Mouse (Mus musculus): ENCODE data around the gene Tnfaip2. TPM values are rescaled to one million over a fixed set of nuclear protein-coding genes. Genes with fewer than 3 reads are reported as not detected.

Gene Tnfaip2
- polyA plus RNA-seq, 1 experiment from 2014 or later: 1.9 TPM

GRCm38 (mm10) chr12:111454021-111454420, 11.8 kb downstream of the Tnfaip2 start:
- 38% methylated on average over 4 of the region's 4 CpGs for WGBS
- Histone ChIP-seq H3K36me3 (no peaks in the 10 kb centered on the region), H3K9ac (no peak overlapping the region), H3K4me1 (no peaks in the 10 kb centered on the region), H3K4me3 (no peak overlapping the region), H3K27me3 (replicated peaks) (peaks cover 58% of the 10 kb centered on the region), H3K4me2 (replicated peaks) (no peak overlapping the region), H3K9me3 (no peaks in the 10 kb centered on the region), H3K27ac (no peak overlapping the region)
- no peak for ATAC-seq (ENCODE audit: low FRiP score, low read depth)

- Histone ChIP-seq H3K9ac (no peak overlapping the region), H3K4me3 (no peak overlapping the region), H3K27ac (no peak overlapping the region), H3K27me3 (replicated peaks) (peaks cover 53% of the 10 kb centered on the region), H3K4me2 (replicated peaks) (no peak overlapping the region), H3K4me1 (no peaks in the 10 kb centered on the region), H3K9me3 (no peaks in the 10 kb centered on the region), H3K36me3 (no peaks in the 10 kb centered on the region)
- 71% methylated on average over 10 of the region's 10 CpGs for WGBS
- ATAC-seq (ENCODE audit: low FRiP score, low read depth): no peak
Observed at GRCm38 (mm10) chr12:111454543-111455280, 12.4 kb downstream of the Tnfaip2 start.

GRCm38 (mm10) chr12:111455311-111455846, 13.1 kb downstream of the Tnfaip2 start:
- no peaks in the 10 kb centered on the region for H3K4me1 ChIP-seq
- no peak for ATAC-seq (ENCODE audit: low FRiP score, low read depth)
- no peak overlapping the region for H3K9ac ChIP-seq
- no peaks in the 10 kb centered on the region for H3K36me3 ChIP-seq
- no peaks in the 10 kb centered on the region for H3K9me3 ChIP-seq
- no peak overlapping the region for H3K4me2 ChIP-seq (replicated peaks)
- no peak overlapping the region for H3K4me3 ChIP-seq
- WGBS: 73% methylated on average over 12 of the region's 12 CpGs
- no peak overlapping the region for H3K27ac ChIP-seq
- H3K27me3 ChIP-seq (replicated peaks): peaks cover 52% of the 10 kb centered on the region

- peaks cover 47% of the 10 kb centered on the region for H3K27me3 ChIP-seq (replicated peaks)
- 61% methylated on average over 8 of the region's 8 CpGs for WGBS
Observed at GRCm38 (mm10) chr12:111455860-111456259, 13.6 kb downstream of the Tnfaip2 start.

GRCm38 (mm10) chr12:111457742-111458141, 15.5 kb downstream of the Tnfaip2 start:
- H3K9ac ChIP-seq: no peak overlapping the region
- ATAC-seq (ENCODE audit: low FRiP score, low read depth): no peak
- no peak overlapping the region for H3K4me3 ChIP-seq
- no peaks in the 10 kb centered on the region for H3K4me1 ChIP-seq
- H3K36me3 ChIP-seq: no peaks in the 10 kb centered on the region
- 81% methylated on average over 1 of the region's 1 CpGs for WGBS
- H3K4me2 ChIP-seq (replicated peaks): no peak overlapping the region
- H3K9me3 ChIP-seq: no peaks in the 10 kb centered on the region
- H3K27ac ChIP-seq: no peak overlapping the region
- peaks cover 36% of the 10 kb centered on the region for H3K27me3 ChIP-seq (replicated peaks)

More at GRCm38 (mm10) chr12:111455860-111456259, 13.6 kb downstream of the Tnfaip2 start:
- H3K9ac ChIP-seq: no peak overlapping the region
- no peaks in the 10 kb centered on the region for H3K36me3 ChIP-seq
- H3K27ac ChIP-seq: no peak overlapping the region
- H3K4me1 ChIP-seq: no peaks in the 10 kb centered on the region
- H3K4me3 ChIP-seq: no peak overlapping the region
- H3K4me2 ChIP-seq (replicated peaks): no peak overlapping the region
- ATAC-seq (ENCODE audit: low FRiP score, low read depth): no peak
- H3K9me3 ChIP-seq: no peaks in the 10 kb centered on the region

- Histone ChIP-seq H3K27me3 (replicated peaks) (peaks cover 12% of the 10 kb centered on the region), H3K9ac (no peak overlapping the region), H3K4me2 (replicated peaks) (no peak overlapping the region), H3K36me3 (no peaks in the 10 kb centered on the region), H3K4me3 (no peak overlapping the region), H3K9me3 (no peaks in the 10 kb centered on the region), H3K4me1 (no peaks in the 10 kb centered on the region), H3K27ac (no peak overlapping the region)
- WGBS: 82% methylated on average over 7 of the region's 7 CpGs
- no peak for ATAC-seq (ENCODE audit: low FRiP score, low read depth)
Observed at GRCm38 (mm10) chr12:111463570-111463969, 21.3 kb downstream of the Tnfaip2 start.

- WGBS: 97% methylated on average over 3 of the region's 3 CpGs
- H3K36me3 ChIP-seq: no peaks in the 10 kb centered on the region
- no peak overlapping the region for H3K27ac ChIP-seq
- no peaks in the 10 kb centered on the region for H3K4me1 ChIP-seq
- no peaks in the 10 kb centered on the region for H3K9me3 ChIP-seq
- no peak overlapping the region for H3K9ac ChIP-seq
- peaks cover 4% of the 10 kb centered on the region; the same call in 1 of the 2 replicates for H3K27me3 ChIP-seq (replicated peaks)
- H3K4me2 ChIP-seq (replicated peaks): no peak overlapping the region
- ATAC-seq (ENCODE audit: low FRiP score, low read depth): no peak
- H3K4me3 ChIP-seq: no peak overlapping the region
Observed at GRCm38 (mm10) chr12:111466369-111466768, 24.1 kb downstream of the Tnfaip2 start.

- no peak for ATAC-seq (ENCODE audit: low FRiP score, low read depth)
- Histone ChIP-seq H3K4me1 (no peaks in the 10 kb centered on the region), H3K9ac (no peak overlapping the region), H3K27ac (no peak overlapping the region), H3K36me3 (no peaks in the 10 kb centered on the region), H3K4me3 (no peak overlapping the region), H3K27me3 (replicated peaks) (no peaks in the 10 kb centered on the region), H3K9me3 (no peaks in the 10 kb centered on the region), H3K4me2 (replicated peaks) (no peak overlapping the region)
- WGBS: 57% methylated on average over 7 of the region's 7 CpGs
Observed at GRCm38 (mm10) chr12:111468206-111468605, 25.9 kb downstream of the Tnfaip2 start.

- Histone ChIP-seq H3K27ac (no peak overlapping the region), H3K36me3 (no peaks in the 10 kb centered on the region), H3K4me2 (replicated peaks) (no peak overlapping the region), H3K4me1 (0 out of 2 replicates have a peak, but pooled peaks cover 2% of the 10 kb centered on the region), H3K9me3 (no peaks in the 10 kb centered on the region), H3K4me3 (no peak overlapping the region), H3K27me3 (replicated peaks) (no peaks in the 10 kb centered on the region), H3K9ac (no peak overlapping the region)
- ATAC-seq (ENCODE audit: low FRiP score, low read depth): no peak
- WGBS: 15% methylated on average over 8 of the region's 8 CpGs
Observed at GRCm38 (mm10) chr12:111469507-111469906, 27.2 kb downstream of the Tnfaip2 start.

- H3K36me3 ChIP-seq: no peaks in the 10 kb centered on the region
- H3K9me3 ChIP-seq: no peaks in the 10 kb centered on the region
- 66% methylated on average over 1 of the region's 1 CpGs for WGBS
- no peak for ATAC-seq (ENCODE audit: low FRiP score, low read depth)
- H3K27ac ChIP-seq: no peak overlapping the region
- H3K4me2 ChIP-seq (replicated peaks): no peak overlapping the region
- no peaks in the 10 kb centered on the region for H3K27me3 ChIP-seq (replicated peaks)
- H3K4me3 ChIP-seq: no peak overlapping the region
- H3K9ac ChIP-seq: no peak overlapping the region
- H3K4me1 ChIP-seq: peaks cover 6% of the 10 kb centered on the region; the same call in 1 of the 2 replicates
Observed at GRCm38 (mm10) chr12:111471119-111471518, 28.9 kb downstream of the Tnfaip2 start.

GRCm38 (mm10) chr12:111471721-111472120, 29.5 kb downstream of the Tnfaip2 start:
- H3K4me3 ChIP-seq: no peak overlapping the region
- H3K9ac ChIP-seq: no peak overlapping the region
- H3K4me1 ChIP-seq: peaks cover 6% of the 10 kb centered on the region; the same call in 1 of the 2 replicates
- no peaks in the 10 kb centered on the region for H3K27me3 ChIP-seq (replicated peaks)
- H3K27ac ChIP-seq: no peak overlapping the region
- H3K36me3 ChIP-seq: no peaks in the 10 kb centered on the region
- H3K4me2 ChIP-seq (replicated peaks): no peak overlapping the region
- no peaks in the 10 kb centered on the region for H3K9me3 ChIP-seq
- no peak for ATAC-seq (ENCODE audit: low FRiP score, low read depth)
- 87% methylated on average over 3 of the region's 3 CpGs for WGBS

- H3K9ac ChIP-seq: no peak overlapping the region
- no peaks in the 10 kb centered on the region for H3K27me3 ChIP-seq (replicated peaks)
- ATAC-seq (ENCODE audit: low FRiP score, low read depth): no peak
- H3K36me3 ChIP-seq: no peaks in the 10 kb centered on the region
- H3K27ac ChIP-seq: no peak overlapping the region
- H3K4me2 ChIP-seq (replicated peaks): no peak overlapping the region
- H3K4me1 ChIP-seq: peaks cover 6% of the 10 kb centered on the region; the same call in 1 of the 2 replicates
- no peaks in the 10 kb centered on the region for H3K9me3 ChIP-seq
- WGBS: 62% methylated on average over 5 of the region's 5 CpGs
- no peak overlapping the region for H3K4me3 ChIP-seq
Observed at GRCm38 (mm10) chr12:111472886-111473285, 30.6 kb downstream of the Tnfaip2 start.
